Mouse (Mus musculus): Measurements from ENCODE around the gene Dcaf15. TPM values are rescaled to one million over a fixed set of nuclear protein-coding genes. Genes with fewer than 3 reads are reported as not detected.

Dcaf15 gene
- polyA plus RNA-seq, 1 experiment, result 108 TPM

DNA sequence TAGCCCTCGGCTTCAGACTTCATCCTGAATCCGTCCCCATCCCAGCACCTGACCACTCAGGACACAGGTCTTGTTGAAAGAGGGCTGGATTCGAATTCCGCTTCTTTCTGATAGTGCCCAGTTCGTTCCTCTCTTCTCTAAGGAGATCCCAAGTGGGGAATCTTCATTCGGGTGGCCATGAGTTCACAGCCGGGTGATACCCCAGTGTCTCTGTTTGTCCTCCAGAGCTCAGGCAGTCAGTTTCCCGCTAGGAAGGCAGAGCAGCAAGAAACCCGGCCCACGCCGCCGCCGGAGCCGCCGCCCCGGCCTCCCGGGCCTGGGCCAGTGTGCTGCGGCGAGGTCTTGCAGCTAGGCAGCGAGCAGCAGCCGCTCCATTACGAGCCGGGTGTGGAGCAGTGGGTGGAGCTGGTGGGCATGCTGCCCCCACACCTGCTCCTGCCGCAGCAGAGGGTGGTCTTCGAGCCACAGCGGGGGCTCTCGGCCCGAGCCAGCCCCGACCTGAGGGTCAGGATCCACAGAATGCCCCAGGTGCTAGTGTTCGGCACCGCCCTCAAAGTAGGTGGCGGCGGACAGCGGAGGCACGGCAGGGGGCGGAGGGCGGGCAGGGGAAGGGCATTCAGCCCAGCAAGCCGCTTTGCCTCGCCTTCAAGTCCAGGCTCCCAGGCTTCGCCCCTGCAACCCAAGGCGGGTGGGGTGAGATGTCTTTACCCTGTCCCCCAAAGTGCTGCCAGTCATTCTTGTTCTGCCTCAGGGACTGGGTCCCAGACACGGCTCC lies 20.0 kb downstream of the Dcaf15 start:
- TF ChIP-seq CTCF (IDR thresholded peaks at IDR 0.05; ENCODE audit: extremely low read depth, insufficient read length, insufficient replicate concordance, low read depth, low read length) (no peak), POLR2A (IDR thresholded peaks at IDR 0.05; ENCODE audit: low read depth, low read length) (no peak)
- Histone ChIP-seq H3K36me3 (ENCODE audit: control insufficient read depth, insufficient read depth, low read length) (peaks cover 50% of the 10 kb centered on the region), H3K4me3 (ENCODE audit: low read depth, low read length) (no peak overlapping the region), H3K4me1 (ENCODE audit: control insufficient read depth, insufficient read depth, insufficient read length, low read length) (peaks cover 7% of the 10 kb centered on the region), H3K27ac (ENCODE audit: insufficient read depth, low read depth, low read length) (no peak overlapping the region), H3K27me3 (ENCODE audit: control insufficient read depth, insufficient read depth, low read length) (no peaks in the 10 kb centered on the region)
- 86% methylated on average over 42 of the region's 42 CpGs for WGBS

GRCm38 (mm10) chr8:84083829-84084241 lies 20.7 kb downstream of the Dcaf15 start:
- no peaks in the 10 kb centered on the region for H3K27me3 ChIP-seq (ENCODE audit: control insufficient read depth, insufficient read depth, low read length)
- H3K4me1 ChIP-seq (ENCODE audit: control insufficient read depth, insufficient read depth, insufficient read length, low read length), result peaks cover 3% of the 10 kb centered on the region
- 63% methylated on average over 8 of the region's 8 CpGs for whole genome bisulfite sequencing
- H3K36me3 ChIP-seq (ENCODE audit: control insufficient read depth, insufficient read depth, low read length), result peaks cover 50% of the 10 kb centered on the region
- TF ChIP-seq POLR2A (IDR thresholded peaks at IDR 0.05; ENCODE audit: low read depth, low read length) (no peak), CTCF (IDR thresholded peaks at IDR 0.05; ENCODE audit: extremely low read depth, insufficient read length, insufficient replicate concordance, low read depth, low read length) (no peak)
- no peak overlapping the region for H3K4me3 ChIP-seq (ENCODE audit: low read depth, low read length)
- no peak overlapping the region for H3K27ac ChIP-seq (ENCODE audit: insufficient read depth, low read depth, low read length)

- 80% methylated on average over 5 of the region's 5 CpGs for WGBS
- H3K27me3 ChIP-seq (ENCODE audit: control insufficient read depth, insufficient read depth, low read length), result no peaks in the 10 kb centered on the region
- no peaks in the 10 kb centered on the region for H3K4me1 ChIP-seq (ENCODE audit: control insufficient read depth, insufficient read depth, insufficient read length, low read length)
- H3K4me3 ChIP-seq (ENCODE audit: low read depth, low read length), result no peak overlapping the region
- no peak overlapping the region for H3K27ac ChIP-seq (ENCODE audit: insufficient read depth, low read depth, low read length)
- H3K36me3 ChIP-seq (ENCODE audit: control insufficient read depth, insufficient read depth, low read length), result peaks cover 28% of the 10 kb centered on the region
- TF ChIP-seq POLR2A (IDR thresholded peaks at IDR 0.05; ENCODE audit: low read depth, low read length) (no peak), CTCF (IDR thresholded peaks at IDR 0.05; ENCODE audit: extremely low read depth, insufficient read length, insufficient replicate concordance, low read depth, low read length) (no peak)
Measured at GRCm38 (mm10) chr8:84079206-84079605, 25.4 kb downstream of the Dcaf15 start.

DNA sequence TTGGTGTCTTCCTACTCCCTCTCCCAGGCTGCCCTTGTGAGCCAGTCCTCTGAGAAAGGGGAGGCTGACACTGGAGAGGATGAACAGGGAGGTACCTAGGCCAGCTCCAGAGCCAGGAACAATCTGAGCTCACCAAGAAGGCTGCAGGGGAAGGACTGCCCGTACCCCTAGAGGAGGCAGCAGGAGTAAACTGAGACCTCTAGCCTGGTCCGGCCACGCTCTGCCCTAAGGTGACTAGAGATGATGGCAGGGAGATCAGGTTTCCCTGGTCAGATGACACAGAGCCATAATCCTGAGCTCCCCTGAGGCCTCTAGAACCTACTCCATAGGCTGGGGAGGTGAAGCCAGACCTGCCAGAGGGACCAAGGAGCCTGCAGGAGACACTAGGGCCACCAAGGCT lies 27.7 kb downstream of the Dcaf15 start:
- TF ChIP-seq POLR2A (IDR thresholded peaks at IDR 0.05; ENCODE audit: low read depth, low read length), result no peak
- 96% methylated on average over 3 of the region's 3 CpGs for WGBS
- no peak overlapping the region for H3K27ac ChIP-seq (ENCODE audit: insufficient read depth, low read depth, low read length)
- no peak overlapping the region for H3K4me3 ChIP-seq (ENCODE audit: low read depth, low read length)
- H3K4me1 ChIP-seq (ENCODE audit: control insufficient read depth, insufficient read depth, insufficient read length, low read length), result no peaks in the 10 kb centered on the region
- H3K27me3 ChIP-seq (ENCODE audit: control insufficient read depth, insufficient read depth, low read length), result no peaks in the 10 kb centered on the region
- peaks cover 12% of the 10 kb centered on the region for H3K36me3 ChIP-seq (ENCODE audit: control insufficient read depth, insufficient read depth, low read length)

GRCm38 (mm10) chr8:84076412-84076811 lies 28.2 kb downstream of the Dcaf15 start:
- peaks cover 2% of the 10 kb centered on the region; the same call in 1 of the 2 replicates for H3K4me1 ChIP-seq (ENCODE audit: control insufficient read depth, insufficient read depth, insufficient read length, low read length)
- H3K36me3 ChIP-seq (ENCODE audit: control insufficient read depth, insufficient read depth, low read length), result peaks cover 11% of the 10 kb centered on the region
- 86% methylated on average over 1 of the region's 1 CpGs for WGBS
- no peak overlapping the region for H3K4me3 ChIP-seq (ENCODE audit: low read depth, low read length)
- no peaks in the 10 kb centered on the region for H3K27me3 ChIP-seq (ENCODE audit: control insufficient read depth, insufficient read depth, low read length)
- H3K27ac ChIP-seq (ENCODE audit: insufficient read depth, low read depth, low read length), result no peak overlapping the region
- no peak for TF ChIP-seq CTCF (IDR thresholded peaks at IDR 0.05; ENCODE audit: extremely low read depth, insufficient read length, insufficient replicate concordance, low read depth, low read length)
- TF ChIP-seq POLR2A (IDR thresholded peaks at IDR 0.05; ENCODE audit: low read depth, low read length), result no peak

DNA sequence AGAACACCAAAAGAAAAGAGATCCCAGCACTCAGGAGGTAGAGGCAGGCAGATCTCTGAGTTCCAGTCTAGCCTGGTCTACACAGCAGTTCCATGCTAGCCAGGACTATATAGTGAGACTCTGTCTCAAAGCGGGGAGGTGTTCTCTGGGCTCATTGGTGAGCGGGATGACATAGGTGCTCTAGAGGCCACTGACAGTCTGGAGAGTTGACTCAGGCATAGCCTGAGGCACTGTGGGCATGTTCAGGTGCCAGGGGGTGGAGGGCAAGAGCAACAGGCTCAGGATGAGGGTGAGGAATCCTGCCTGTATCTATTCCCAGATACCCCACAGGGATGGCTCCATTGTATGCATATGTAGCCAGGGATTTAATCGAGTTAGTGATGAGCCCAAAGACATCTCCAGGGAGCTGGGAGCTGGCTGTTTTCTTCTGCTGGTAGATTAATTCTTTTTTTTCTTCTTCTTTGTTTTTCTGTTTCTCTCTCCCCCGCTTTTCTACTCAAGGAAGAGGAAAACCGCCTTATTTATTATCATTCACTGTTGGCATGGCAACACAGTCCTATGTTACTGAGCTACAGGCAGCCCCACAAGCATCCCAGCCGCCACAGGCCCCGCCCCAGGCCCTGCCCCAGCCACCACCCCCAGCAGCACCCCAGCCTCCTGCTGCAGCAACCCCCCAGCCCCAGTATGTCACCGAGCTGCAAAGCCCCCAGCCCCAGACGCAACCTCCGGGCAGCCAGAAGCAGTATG lies 31.2 kb downstream of the Dcaf15 start:
- H3K4me3 ChIP-seq (ENCODE audit: low read depth, low read length), result no peak overlapping the region
- 64% methylated on average over 10 of the region's 10 CpGs for WGBS
- H3K27me3 ChIP-seq (ENCODE audit: control insufficient read depth, insufficient read depth, low read length), result no peaks in the 10 kb centered on the region
- H3K4me1 ChIP-seq (ENCODE audit: control insufficient read depth, insufficient read depth, insufficient read length, low read length), result peaks cover 18% of the 10 kb centered on the region
- TF ChIP-seq POLR2A (IDR thresholded peaks at IDR 0.05; ENCODE audit: low read depth, low read length) (no peak), CTCF (IDR thresholded peaks at IDR 0.05; ENCODE audit: extremely low read depth, insufficient read length, insufficient replicate concordance, low read depth, low read length) (no peak)
- no peak overlapping the region for H3K27ac ChIP-seq (ENCODE audit: insufficient read depth, low read depth, low read length)
- no peaks in the 10 kb centered on the region for H3K36me3 ChIP-seq (ENCODE audit: control insufficient read depth, insufficient read depth, low read length)

- WGBS, result 91% methylated on average over 10 of the region's 10 CpGs
- Histone ChIP-seq H3K36me3 (ENCODE audit: control insufficient read depth, insufficient read depth, low read length) (no peaks in the 10 kb centered on the region), H3K27ac (ENCODE audit: insufficient read depth, low read depth, low read length) (no peak overlapping the region), H3K4me3 (ENCODE audit: low read depth, low read length) (no peak overlapping the region), H3K4me1 (ENCODE audit: control insufficient read depth, insufficient read depth, insufficient read length, low read length) (peaks cover 27% of the 10 kb centered on the region), H3K27me3 (ENCODE audit: control insufficient read depth, insufficient read depth, low read length) (no peaks in the 10 kb centered on the region)
- TF ChIP-seq CTCF (IDR thresholded peaks at IDR 0.05; ENCODE audit: extremely low read depth, insufficient read length, insufficient replicate concordance, low read depth, low read length), result no peak
- TF ChIP-seq POLR2A (IDR thresholded peaks at IDR 0.05; ENCODE audit: low read depth, low read length), result no peak
Measured at GRCm38 (mm10) chr8:84072321-84072720, 32.2 kb downstream of the Dcaf15 start.
